Comparison of ENCODE assay signal across 8 mouse cellular contexts in genomic region chr13:53285756-53286361, GRCm38 (mm10). TPM values are rescaled to one million over a fixed set of nuclear protein-coding genes. Genes with fewer than 3 reads are reported as not detected.
DNase-seq lines count a peak whose midpoint lies in the region; ATAC-seq and TF ChIP-seq lines count a peak whose summit lies in the region.

Gene Ror2, minus strand, starts transcription at chr13:53286124.

- H3K27ac ChIP-seq in left cerebral cortex, adult 2 months = no peak within 1 kb of the TSS
- H3K27ac ChIP-seq in embryonic fibroblast, embryonic 13.5 days (ENCODE audit: insufficient read depth, low read length) = peak within 1 kb of the TSS; percentile 3; the same call in 1 of the 2 replicates
- H3K27ac ChIP-seq in heart, postnatal 0 days (ENCODE audit: low read depth) = peak within 1 kb of the TSS; percentile 63
- peak within 1 kb of the TSS; percentile 86 for H3K27ac ChIP-seq in limb, embryonic 11.5 days (replicated peaks; ENCODE audit: low read depth, low read length)
- H3K27ac ChIP-seq in midbrain, embryonic 15.5 days = no peak within 1 kb of the TSS

- peaks cover 6% of the 10 kb centered on the region; the same call in 1 of the 2 replicates for H3K27me3 ChIP-seq in heart, postnatal 0 days (ENCODE audit: control insufficient read depth, insufficient read depth, low read length)
- H3K27me3 ChIP-seq in limb, embryonic 11.5 days (ENCODE audit: control insufficient read depth, insufficient read depth, low read length) = no peaks in the 10 kb centered on the region
- H3K27me3 ChIP-seq in midbrain, embryonic 15.5 days (replicated peaks) = peaks cover 41% of the 10 kb centered on the region

- TF ChIP-seq EP300 in heart, postnatal 0 days (IDR thresholded peaks at IDR 0.05; ENCODE audit: low read depth) = no peak

- peak in 1 of 2 experiments; percentile 18 for DNase-seq in left cerebral cortex, adult 2 months (ENCODE audit: extremely low spot score in 1 of 2, low spot score in 2 of 2)
- no peak for DNase-seq in left cerebral cortex, adult 8-10 months (ENCODE audit: low spot score in 2 of 2)
- peak; percentile 77 for DNase-seq in heart, postnatal 0 days (ENCODE audit: low spot score)
- peak; percentile 93 for DNase-seq in limb, embryonic 11.5 days (ENCODE audit: low spot score)
- peak; percentile 37 to 69 for DNase-seq in urinary bladder, postnatal 36 days (ENCODE audit: low spot score in 2 of 2)
- no peak for DNase-seq in left cerebral cortex, adult 18-20 months (ENCODE audit: low spot score in 2 of 2)

- H3K4me1 ChIP-seq in embryonic fibroblast, embryonic 13.5 days (ENCODE audit: control insufficient read depth, insufficient read depth, low read length) = peaks cover 16% of the 10 kb centered on the region
- peaks cover 23% of the 10 kb centered on the region for H3K4me1 ChIP-seq in heart, postnatal 0 days (ENCODE audit: control insufficient read depth, insufficient read depth)
- peaks cover 35% of the 10 kb centered on the region for H3K4me1 ChIP-seq in limb, embryonic 11.5 days (ENCODE audit: control insufficient read depth, insufficient read depth, low read length)
- peaks cover 17% of the 10 kb centered on the region for H3K4me1 ChIP-seq in midbrain, embryonic 15.5 days

- intact Hi-C loops in left cerebral cortex, adult 2 months (cut with DNase I) = no loop called here

- no peaks in the 10 kb centered on the region for H3K36me3 ChIP-seq in heart, postnatal 0 days (replicated peaks; ENCODE audit: control insufficient read depth, insufficient read depth, low read length)
- H3K36me3 ChIP-seq in limb, embryonic 11.5 days (ENCODE audit: control insufficient read depth, insufficient read depth, low read length) = no peaks in the 10 kb centered on the region
- H3K36me3 ChIP-seq in midbrain, embryonic 15.5 days (replicated peaks) = no peaks in the 10 kb centered on the region

- H3K4me2 ChIP-seq in heart, postnatal 0 days (ENCODE audit: low read depth, low read length) = peak within 1 kb of the TSS; percentile 71
- H3K4me2 ChIP-seq in limb, embryonic 11.5 days (ENCODE audit: low read depth, severe bottlenecking) = peak within 1 kb of the TSS; percentile 75
- H3K4me2 ChIP-seq in midbrain, embryonic 15.5 days = peak within 1 kb of the TSS; percentile 57

- H3K4me3 ChIP-seq in left cerebral cortex, adult 2 months = peak within 1 kb of the TSS; percentile 40
- H3K4me3 ChIP-seq in embryonic fibroblast, embryonic 13.5 days (ENCODE audit: insufficient read depth, low read length) = peak within 1 kb of the TSS; percentile 78
- H3K4me3 ChIP-seq in heart, postnatal 0 days (ENCODE audit: low read depth, low read length) = peak within 1 kb of the TSS; percentile 70
- H3K4me3 ChIP-seq in limb, embryonic 11.5 days (ENCODE audit: low read depth, low read length) = peak within 1 kb of the TSS; percentile 91
- peak within 1 kb of the TSS; percentile 42 for H3K4me3 ChIP-seq in midbrain, embryonic 15.5 days

- no peaks in the 10 kb centered on the region for H3K9me3 ChIP-seq in heart, postnatal 0 days (replicated peaks; ENCODE audit: control insufficient read depth, low read length)
- H3K9me3 ChIP-seq in limb, embryonic 11.5 days (ENCODE audit: control insufficient read depth, low read length) = no peaks in the 10 kb centered on the region
- no peaks in the 10 kb centered on the region for H3K9me3 ChIP-seq in midbrain, embryonic 15.5 days

- peak; percentile 72 for TF ChIP-seq POLR2A in embryonic fibroblast, embryonic 13.5 days (IDR thresholded peaks at IDR 0.05; ENCODE audit: low read depth, low read length)

- peak; percentile 33 for TF ChIP-seq CTCF in left cerebral cortex, adult 2 months (IDR thresholded peaks at IDR 0.05)
- TF ChIP-seq CTCF in embryonic fibroblast, embryonic 13.5 days (IDR thresholded peaks at IDR 0.05; ENCODE audit: borderline replicate concordance, insufficient read depth, low read length) = no peak
- TF ChIP-seq CTCF in heart, postnatal 0 days (IDR thresholded peaks at IDR 0.05; ENCODE audit: low read depth) = peak; percentile 64

- peak; percentile 90 for ATAC-seq in heart, postnatal 0 days (ENCODE audit: insufficient read depth, low read depth)
- peak; percentile 85 for ATAC-seq in limb, embryonic 11.5 days (ENCODE audit: insufficient number of reproducible peaks, low FRiP score, low TSS enrichment, low read depth)
- ATAC-seq in midbrain, embryonic 15.5 days (replicated peaks) = peak; percentile 69

- H3K9ac ChIP-seq in heart, postnatal 0 days (replicated peaks; ENCODE audit: low read depth, low read length) = peak within 1 kb of the TSS; percentile 72
- H3K9ac ChIP-seq in limb, embryonic 11.5 days (ENCODE audit: low read length) = peak within 1 kb of the TSS; percentile 96
- peak within 1 kb of the TSS; percentile 31 for H3K9ac ChIP-seq in midbrain, embryonic 15.5 days

- WGBS in heart, postnatal 0 days = under 1% methylated on average over 56 of the region's 68 CpGs
- WGBS in limb, embryonic 11.5 days = under 1% methylated on average over 56 of the region's 68 CpGs
- WGBS in midbrain, embryonic 15.5 days = 1% methylated on average over 60 of the region's 68 CpGs

RNA-seq across cellular contexts. Expression of gene Ror2, which starts in this region (rescaled TPM):
- 1 to 10 TPM; 1.0 to 1.4 TPM for total RNA-seq in left cerebral cortex, adult 2 months (2021)
- total RNA-seq in left cerebral cortex, adult 8-10 months (2022) = 1 to 10 TPM in 2 of 4 experiments, under 1 TPM in 2; 0.70 to 1.2 (median 0.99) TPM
- polyA plus RNA-seq in embryonic fibroblast, embryonic 13.5 days (2011; ENCODE audit: insufficient read length, low read depth, missing spikeins) = 21.4 and 27.2 TPM in 2 replicates
- total RNA-seq in heart, postnatal 0 days (2014; rRNA removed; ENCODE audit: low replicate concordance) = 19.1 and 38.6 TPM in 2 replicates
- polyA plus RNA-seq in heart, postnatal 0 days (2015; fragmentation: Nextera tagmentation; extraction: Ambion mirVana) = 5.8 and 6.6 TPM in 2 replicates
- polyA plus RNA-seq in limb, embryonic 11.5 days (2014; fragmentation: Nextera tagmentation; extraction: Ambion mirVana) = 17.8 and 21.1 TPM in 2 replicates
- polyA plus RNA-seq in midbrain, embryonic 15.5 days (2015; fragmentation: Nextera tagmentation; extraction: Ambion mirVana) = 3.2 and 3.7 TPM in 2 replicates
- 1 to 10 TPM; 1.1 to 1.8 TPM for total RNA-seq in left cerebral cortex, adult 18-20 months (2021)

Comparison
In these comparisons a context has a peak if more than half of its experiments do, and no peak if none do; other contexts are left out.
1. DNase-seq: peak in heart, postnatal 0 days (single experiment), limb, embryonic 11.5 days (single experiment) and urinary bladder, postnatal 36 days (2 of 2); none in left cerebral cortex, adult 8-10 months (0 of 2) and left cerebral cortex, adult 18-20 months (0 of 2).
2. H3K27ac ChIP-seq: peak in embryonic fibroblast, embryonic 13.5 days (single experiment), heart, postnatal 0 days (single experiment) and limb, embryonic 11.5 days (single experiment); none in left cerebral cortex, adult 2 months (single experiment) and midbrain, embryonic 15.5 days (single experiment).
3. H3K4me3 ChIP-seq: peak in every context shown above with its lines; median percentile 91 in limb, embryonic 11.5 days; 78 in embryonic fibroblast, embryonic 13.5 days; 70 in heart, postnatal 0 days; 42 in midbrain, embryonic 15.5 days; 40 in left cerebral cortex, adult 2 months.
4. H3K9ac ChIP-seq: peak in every context shown above with its lines; median percentile 96 in limb, embryonic 11.5 days; 72 in heart, postnatal 0 days; 31 in midbrain, embryonic 15.5 days.
5. Peak in every context shown above with its lines, with median percentiles within 50 percentile points of each other: ATAC-seq and H3K4me2 ChIP-seq.